Mouse (Mus musculus): Measurements from ENCODE around the gene Calm5.
A peak's percentile ranks its signal among the peaks of the same experiment; 100 is the strongest.
"Not testable (repeated sequence)": the region's sequence is repeated elsewhere in the genome, so short reads cannot be mapped to it uniquely, and the experiment has no call there.

Gene Calm5

GRCm38 (mm10) chr13:3865648-3866354 lies 11.8 kb downstream of the Calm5 start:
- peak in 1 of 2 experiments; percentile 51 for DNase-seq (ENCODE audit: inconsistent age in 2 of 2, low spot score in 1 of 2)

- no peak for DNase-seq (ENCODE audit: inconsistent age in 2 of 2, low spot score in 1 of 2)
Measured at GRCm38 (mm10) chr13:3866355-3867052, 12.5 kb downstream of the Calm5 start.

DNA sequence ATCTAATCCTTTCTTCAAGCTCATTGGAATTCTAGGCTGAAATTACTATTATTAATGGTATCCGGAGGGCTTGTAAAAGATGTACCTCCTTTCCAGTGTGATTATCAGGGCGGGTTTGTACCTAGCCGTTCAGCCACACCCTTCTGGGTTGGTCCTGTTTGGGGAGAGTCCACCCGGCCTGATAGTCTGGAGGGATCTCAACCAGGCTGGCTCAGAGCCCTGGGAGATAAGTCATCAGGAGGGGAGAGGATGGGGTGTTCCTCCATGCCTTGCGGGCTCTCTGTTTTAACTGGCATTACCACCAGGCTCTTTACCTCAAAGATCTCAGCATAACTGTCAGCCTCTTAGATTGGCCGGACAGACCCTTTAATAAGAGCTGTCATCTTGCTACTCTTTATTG lies 13.2 kb downstream of the Calm5 start:
- no peak for DNase-seq (ENCODE audit: inconsistent age in 2 of 2, low spot score in 1 of 2)

DNA sequence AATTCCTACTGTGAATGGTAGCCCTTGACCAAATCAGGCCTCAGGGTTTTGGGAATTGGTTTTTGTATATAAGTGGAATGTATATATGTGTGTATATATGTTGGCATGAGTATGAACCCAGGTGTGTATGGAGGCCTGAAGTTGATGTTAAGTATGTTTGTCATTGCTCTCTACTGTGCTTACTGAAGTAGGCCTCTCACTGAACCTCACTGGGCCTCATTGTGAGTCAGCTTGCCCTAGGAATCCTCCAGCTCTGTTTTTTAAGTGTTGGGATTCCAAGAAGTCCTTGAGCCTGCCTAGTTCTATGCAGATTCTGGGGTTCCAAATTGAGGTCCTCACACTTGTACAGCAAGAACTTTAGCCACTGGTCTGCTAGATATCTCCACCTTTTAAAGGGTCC lies 15.9 kb downstream of the Calm5 start:
- no peak for DNase-seq (ENCODE audit: inconsistent age in 2 of 2, low spot score in 1 of 2)

- no peak for DNase-seq (ENCODE audit: inconsistent age in 2 of 2, low spot score in 1 of 2)
Measured at GRCm38 (mm10) chr13:3872832-3873231, 18.9 kb downstream of the Calm5 start.

GRCm38 (mm10) chr13:3876448-3876847 lies 22.5 kb downstream of the Calm5 start:
- DNase-seq (ENCODE audit: inconsistent age in 2 of 2, low spot score in 1 of 2) = no peak

DNA sequence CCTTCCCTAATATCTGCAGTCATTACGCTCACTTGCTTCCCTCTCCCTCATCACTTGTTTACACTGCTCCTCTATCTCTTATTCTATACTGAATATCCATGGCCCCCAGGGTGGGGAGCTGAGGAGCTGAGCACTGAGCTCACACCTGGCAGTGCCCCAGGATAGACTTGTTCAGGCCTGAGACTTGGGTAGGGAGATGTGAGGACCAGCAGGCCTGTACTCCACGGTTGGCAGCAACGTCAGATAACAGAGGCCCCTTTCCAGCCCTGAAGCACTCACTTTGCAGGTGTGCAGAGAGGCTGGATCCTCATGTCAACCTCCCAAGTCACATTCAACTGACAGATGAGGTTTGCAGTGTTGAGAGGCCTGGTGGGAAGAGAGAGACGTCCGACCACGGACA lies 23.2 kb downstream of the Calm5 start:
- DNase-seq (ENCODE audit: inconsistent age in 2 of 2, low spot score in 1 of 2) = no peak

DNA sequence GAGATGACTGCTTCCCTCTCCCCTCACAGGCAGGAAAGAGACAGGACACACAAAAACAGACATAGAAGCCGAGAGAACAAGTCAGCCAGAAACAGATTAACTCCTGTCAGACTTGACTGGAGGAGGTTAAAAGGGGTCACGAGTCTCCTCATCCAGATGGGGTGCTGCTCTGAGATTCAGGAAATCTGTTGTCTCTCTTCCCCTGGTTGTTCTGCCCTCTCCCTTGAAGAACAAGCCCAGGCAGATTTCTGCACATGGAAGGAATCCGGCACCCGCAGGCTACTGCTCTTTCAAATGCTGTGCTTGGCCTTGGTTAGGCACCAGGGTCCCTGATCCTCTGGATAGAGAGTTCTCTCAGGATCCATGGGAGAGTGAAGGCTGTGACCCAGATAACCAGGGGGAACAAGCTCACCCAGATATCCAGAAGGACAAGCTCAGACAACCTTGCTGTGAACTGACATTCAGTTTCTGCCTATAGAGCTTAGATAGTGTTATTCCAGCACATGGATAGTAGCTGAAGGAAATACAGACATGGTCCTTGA lies 23.8 kb downstream of the Calm5 start:
- peak; percentile 45 to 82 for DNase-seq (ENCODE audit: inconsistent age in 2 of 2, low spot score in 1 of 2)

DNA sequence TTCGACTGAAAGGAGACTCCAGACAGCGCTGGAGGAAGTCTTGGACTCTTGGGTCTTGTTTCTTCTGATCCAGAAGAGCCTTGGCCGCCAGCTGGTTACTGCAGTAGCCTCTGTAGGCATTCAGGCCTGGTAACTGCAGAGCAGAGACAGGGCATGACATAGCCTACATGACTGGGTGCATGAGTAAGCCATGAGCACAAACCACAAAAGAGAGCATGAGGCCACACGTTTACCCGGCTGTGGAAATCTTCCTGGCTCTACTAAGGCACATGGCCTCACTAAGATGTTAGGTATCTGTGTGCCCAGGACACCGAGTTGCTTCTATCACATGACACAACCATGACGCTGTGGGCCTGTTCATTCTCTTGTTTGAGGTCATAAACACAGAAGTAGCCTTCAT lies 32.7 kb downstream of the Calm5 start:
- peak; percentile 35 to 58 for DNase-seq (ENCODE audit: inconsistent age in 2 of 2, low spot score in 1 of 2)

- peak in 1 of 2 experiments; percentile 46 for DNase-seq (ENCODE audit: inconsistent age in 2 of 2, low spot score in 1 of 2)
Measured at GRCm38 (mm10) chr13:3889111-3889510, 35.1 kb downstream of the Calm5 start.

GRCm38 (mm10) chr13:3890061-3890460 lies 36.1 kb downstream of the Calm5 start:
- DNase-seq (ENCODE audit: inconsistent age in 2 of 2, low spot score in 1 of 2) = peak; percentile 1 to 56

GRCm38 (mm10) chr13:3891479-3892087 lies 37.6 kb downstream of the Calm5 start:
- DNase-seq (ENCODE audit: inconsistent age in 2 of 2, low spot score in 1 of 2) = peak; percentile 64 to 85

DNA sequence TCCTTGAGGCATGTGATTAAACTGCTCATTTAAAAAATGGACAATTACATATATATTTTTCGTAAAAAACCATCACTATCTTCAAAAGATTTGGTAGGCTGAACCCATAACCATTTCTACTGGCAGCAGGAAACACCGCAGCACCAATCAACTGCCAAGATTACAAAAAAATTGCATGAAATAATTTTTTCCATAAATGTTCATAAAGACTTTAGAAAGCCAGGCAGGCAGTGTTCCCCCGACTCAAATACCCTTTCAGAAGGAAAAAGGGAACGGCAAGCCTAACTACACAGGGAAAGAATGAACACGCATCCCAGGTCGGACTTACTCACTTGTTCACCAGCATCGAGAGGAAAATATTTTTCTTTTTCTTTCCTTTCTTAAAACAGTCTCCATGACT lies 38.6 kb downstream of the Calm5 start:
- peak in 1 of 2 experiments; percentile 71 for DNase-seq (ENCODE audit: inconsistent age in 2 of 2, low spot score in 1 of 2)

DNA sequence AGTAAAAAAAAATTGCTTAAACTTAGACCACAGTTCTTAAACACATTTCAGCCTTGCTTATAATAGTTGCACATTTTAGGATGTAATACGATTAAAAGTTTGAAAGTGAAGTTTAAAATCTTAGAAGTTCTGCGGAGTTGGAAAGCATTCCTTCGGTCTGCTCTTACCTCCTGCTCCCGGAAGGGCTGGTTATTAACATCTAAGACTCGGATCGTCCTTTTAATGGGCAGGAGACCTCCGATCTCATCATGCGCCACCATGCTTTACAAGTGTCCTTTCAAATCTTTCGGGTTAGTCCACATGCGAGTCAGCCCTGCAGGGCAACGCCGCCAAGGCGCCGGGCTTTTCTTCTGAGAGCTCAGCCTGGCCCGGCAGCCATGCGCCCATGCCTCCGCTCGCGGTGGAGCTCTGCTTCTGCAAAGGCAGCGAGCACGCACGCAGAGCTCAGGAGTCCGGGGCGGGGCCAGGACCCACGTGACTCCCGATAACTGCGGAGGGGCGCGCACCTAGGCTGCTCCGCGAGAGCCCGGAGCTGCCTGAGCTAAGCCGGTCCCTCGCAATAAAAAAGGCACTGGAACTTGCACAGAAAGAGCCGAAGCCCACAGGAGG lies 39.3 kb downstream of the Calm5 start:
- DNase-seq (ENCODE audit: inconsistent age in 2 of 2, low spot score in 1 of 2) = peak; percentile 95 to 98

- peak in 1 of 2 experiments; percentile 39 for DNase-seq (ENCODE audit: inconsistent age in 2 of 2, low spot score in 1 of 2)
Measured at GRCm38 (mm10) chr13:3894549-3894948, 40.6 kb downstream of the Calm5 start.

DNA sequence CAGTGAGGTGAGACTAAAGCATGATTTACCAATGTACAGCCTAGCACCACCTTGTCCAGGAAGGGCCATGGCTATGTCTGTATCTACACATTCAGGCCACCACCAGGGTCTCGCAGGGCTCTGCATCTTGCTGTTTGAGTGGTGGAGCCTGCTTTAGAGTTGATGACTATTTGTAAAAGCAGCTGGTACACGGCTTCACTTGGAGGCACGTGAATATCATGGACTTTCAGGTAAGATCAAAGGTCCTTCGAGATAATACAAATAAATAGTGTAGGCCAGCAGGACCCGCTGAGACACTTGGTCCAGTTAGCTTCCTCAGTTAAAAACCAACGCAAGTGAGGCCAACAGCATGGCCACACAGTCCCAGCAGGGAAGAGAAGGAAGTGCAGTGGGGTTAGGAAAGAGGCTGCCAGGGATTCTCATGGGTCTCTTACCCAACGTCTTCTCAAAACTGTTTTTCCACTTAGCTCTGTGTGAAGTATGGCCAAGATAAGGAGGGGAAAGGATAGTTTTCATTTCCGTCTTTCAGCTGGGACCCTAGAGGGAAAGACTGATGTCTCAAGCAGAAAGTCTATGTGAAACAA lies 41.5 kb downstream of the Calm5 start:
- peak in 1 of 2 experiments; percentile 37 for DNase-seq (ENCODE audit: inconsistent age in 2 of 2, low spot score in 1 of 2)

GRCm38 (mm10) chr13:3896032-3896431 lies 42.1 kb downstream of the Calm5 start:
- peak in 1 of 2 experiments; percentile 34 for DNase-seq (ENCODE audit: inconsistent age in 2 of 2, low spot score in 1 of 2)

DNA sequence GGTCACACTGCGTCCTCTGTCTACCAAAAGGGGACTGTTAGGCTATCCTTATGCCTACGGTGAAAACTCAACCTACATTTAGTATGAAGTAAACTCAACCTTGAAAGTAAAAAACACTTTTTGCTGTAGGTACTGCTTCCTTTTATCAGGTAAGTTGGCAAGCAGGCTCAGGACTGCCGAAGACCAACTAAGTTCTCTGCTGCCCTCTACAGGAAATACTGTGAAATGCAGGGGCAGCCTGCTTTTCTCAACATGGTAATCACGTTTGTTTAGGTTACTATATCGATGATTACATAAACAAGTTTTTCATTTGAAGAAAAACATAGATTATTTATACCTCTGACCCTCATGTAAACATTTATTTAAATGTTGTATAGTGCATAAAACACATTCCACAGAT lies 42.9 kb downstream of the Calm5 start:
- DNase-seq (ENCODE audit: inconsistent age in 2 of 2, low spot score in 1 of 2) = peak; percentile 61 to 93

DNA sequence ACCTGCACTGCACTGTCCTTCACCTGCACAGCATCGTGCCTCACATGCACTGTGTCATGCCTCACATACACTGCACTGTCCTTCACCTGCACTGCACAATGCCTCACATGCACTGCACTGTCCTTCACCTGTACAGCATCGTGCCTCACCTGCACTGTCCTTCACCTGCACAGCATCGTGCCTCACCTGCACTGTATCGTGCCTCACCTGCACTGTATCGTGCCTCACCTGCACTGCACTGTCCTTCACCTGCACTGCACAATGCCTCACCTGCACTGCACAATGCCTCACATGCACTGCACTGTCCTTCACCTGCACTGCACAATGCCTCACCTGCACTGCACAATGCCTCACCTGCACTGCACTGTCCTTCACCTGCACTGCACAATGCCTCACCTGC lies 44.2 kb downstream of the Calm5 start:
- DNase-seq (ENCODE audit: inconsistent age in 2 of 2, low spot score in 1 of 2) = not testable (repeated sequence)

GRCm38 (mm10) chr13:3899301-3899700 lies 45.3 kb downstream of the Calm5 start:
- DNase-seq (ENCODE audit: inconsistent age in 2 of 2, low spot score in 1 of 2) = peak in 1 of 2 experiments; percentile 59
